Mouse (Mus musculus) layer of hippocampus, adult 9-10 months (tissue): ENCODE measurements at regions not wholly inside any gene's neighbourhood (a gene's known extent, or its start where the extent isn't known, plus 50 kb on each side); places are given as distances from the start of the nearest gene placed in this dataset.

Experiments used
- DNase-seq: peaks from one replicate; pipeline ENCODE4 v3.0.0; 2022; ENCODE audit warnings: low spot score

DNA sequence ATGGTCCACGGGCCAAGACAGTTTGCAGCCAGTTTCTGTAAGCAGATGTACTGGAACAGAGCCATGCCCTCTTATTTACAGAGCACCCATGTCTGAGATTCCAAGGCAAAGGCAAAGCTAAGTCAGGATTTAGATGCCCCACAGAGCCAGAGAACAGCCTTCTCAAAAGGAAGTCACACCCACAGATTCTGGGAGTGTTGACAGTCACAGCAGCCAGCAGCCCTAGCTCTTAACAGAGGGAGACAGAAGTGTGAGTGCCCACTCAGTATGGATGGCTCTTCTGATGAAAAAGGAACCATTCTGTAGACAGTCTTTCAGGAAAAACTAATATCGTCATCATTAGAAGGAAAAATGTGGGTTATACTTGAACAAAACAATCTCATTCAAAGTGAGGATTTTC lies 446.0 kb upstream of the Intu start:
- DNase-seq, result no peak

DNA sequence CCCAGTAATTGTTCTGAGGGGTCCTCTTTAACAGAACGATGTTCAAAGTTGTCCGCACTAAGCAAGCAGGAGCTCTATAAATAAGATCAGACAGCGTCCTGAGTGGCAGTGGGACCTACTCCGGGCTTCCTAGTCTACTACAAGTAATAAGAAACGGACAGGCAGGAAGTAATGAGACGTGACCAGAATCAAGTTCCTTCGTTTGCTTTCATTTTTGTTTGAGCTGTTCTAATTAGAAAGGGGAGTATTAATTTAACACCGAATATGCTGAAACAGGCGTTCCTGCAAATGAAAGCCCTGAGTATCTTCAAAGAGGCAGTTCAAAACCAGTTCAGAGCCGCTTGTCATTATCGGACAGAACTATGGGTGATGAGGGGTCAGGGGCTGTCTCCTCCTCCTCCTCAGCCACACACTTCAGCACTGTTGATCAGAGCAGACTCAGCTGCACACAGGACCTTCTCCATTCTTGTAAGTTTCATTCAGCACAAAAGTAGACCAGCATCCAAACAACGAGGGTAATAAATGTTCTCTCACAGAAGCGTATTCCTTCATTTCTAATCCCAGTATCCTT lies 439.2 kb upstream of the Intu start:
- DNase-seq, result no peak

DNA sequence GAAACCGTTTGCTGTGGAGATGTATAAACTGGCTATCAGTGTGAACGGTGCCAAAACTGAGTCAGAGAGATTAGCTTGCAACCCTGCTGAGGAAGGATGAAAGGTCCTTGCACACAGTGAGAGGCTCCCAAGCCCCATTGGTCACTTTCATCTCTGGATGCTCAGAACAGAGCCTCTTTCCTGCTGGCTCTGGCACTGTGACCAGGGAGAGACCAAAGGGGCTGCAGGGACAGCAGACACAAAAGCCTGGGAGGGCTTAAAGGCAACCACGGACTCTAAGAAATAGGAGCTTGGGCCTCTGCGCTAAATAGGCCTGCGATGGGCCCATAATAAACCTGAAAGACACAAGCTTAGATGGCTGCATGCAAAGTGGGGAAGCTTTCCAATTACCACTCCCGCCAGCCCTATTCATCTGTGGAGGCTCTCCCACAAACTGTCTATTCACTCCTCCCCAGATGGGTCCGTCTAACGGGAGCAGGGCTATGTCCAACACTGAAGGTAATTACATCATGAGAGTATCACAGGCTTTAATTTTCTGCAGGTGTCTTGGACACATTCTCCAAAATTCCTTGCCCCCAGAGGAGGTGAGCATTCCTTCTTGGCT lies 438.2 kb upstream of the Intu start:
- no peak for DNase-seq

DNA sequence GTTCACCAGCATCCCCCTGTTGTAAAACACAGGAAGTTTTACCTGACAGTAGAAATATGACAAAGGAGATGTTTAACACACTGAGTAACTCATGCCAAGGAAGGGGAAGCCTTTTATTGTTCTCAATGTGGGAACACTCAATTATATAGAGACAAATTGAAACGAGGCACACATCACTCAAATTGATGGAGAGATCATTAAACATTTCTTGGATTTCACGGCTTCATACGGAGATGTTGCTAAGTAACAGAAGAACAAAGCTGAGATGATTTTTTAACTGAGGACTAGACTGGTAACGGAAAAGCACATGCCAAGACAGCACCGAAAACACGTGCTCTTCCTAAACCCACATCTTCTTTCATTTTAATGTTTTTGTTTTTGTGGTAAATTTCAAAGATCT lies 437.0 kb upstream of the Intu start:
- DNase-seq, result no peak

DNA sequence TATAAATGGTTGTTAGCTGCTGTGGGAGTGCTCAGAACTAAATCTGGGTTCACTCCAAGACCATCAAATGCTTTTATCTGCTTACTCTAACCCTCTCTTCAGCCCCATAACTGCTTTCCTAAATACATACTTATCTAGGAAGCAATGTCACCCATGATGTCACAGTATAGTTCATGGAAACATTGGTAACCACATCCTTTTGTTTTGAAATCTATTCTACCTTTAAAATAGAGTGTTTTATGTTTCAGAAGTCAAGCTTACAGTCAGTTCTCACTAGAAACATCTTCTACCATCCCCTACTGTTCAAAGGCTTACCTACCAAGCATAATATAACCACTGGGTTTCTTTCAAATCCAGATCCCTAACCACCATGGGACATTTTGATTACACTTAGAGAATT lies 436.4 kb upstream of the Intu start:
- DNase-seq, result no peak

DNA sequence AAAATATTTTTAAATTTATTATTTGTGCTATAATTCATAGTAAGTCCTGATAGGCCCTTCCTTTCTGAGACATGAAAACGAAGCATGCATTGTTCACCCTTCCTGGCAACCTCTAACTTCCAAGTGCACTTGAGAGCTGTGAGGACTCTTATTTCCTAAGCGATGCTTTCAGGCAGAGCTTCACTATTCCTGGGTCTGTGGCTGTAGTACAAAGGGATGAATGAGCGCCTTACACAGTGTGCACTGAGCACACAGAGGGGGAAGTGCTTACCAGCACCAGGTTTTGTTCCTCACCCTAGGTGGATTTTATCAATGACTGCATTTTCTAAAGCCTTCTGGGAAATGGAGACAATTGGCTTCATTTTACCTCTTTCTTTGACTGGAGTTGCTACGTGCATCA lies 428.4 kb upstream of the Intu start:
- no peak for DNase-seq

DNA sequence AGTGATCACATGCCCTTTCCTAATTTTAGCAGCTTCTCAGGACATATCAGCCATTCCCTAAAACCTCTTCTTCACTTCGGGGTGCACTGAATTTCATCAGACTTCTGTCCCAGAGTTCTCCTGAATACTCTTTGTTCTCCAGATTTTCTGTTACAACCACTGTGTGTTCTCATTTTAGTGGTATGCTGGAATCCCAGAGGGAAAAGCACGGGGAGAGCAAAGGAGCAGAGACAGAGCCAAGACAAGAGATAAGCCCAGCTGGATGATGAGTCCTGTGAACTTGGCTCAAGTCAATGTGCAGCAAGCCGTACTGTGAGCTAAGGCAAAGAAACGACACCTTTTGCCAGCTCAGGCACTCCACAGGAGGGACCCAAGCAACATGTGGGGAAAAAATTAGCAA lies 416.3 kb upstream of the Intu start:
- DNase-seq, result no peak

DNA sequence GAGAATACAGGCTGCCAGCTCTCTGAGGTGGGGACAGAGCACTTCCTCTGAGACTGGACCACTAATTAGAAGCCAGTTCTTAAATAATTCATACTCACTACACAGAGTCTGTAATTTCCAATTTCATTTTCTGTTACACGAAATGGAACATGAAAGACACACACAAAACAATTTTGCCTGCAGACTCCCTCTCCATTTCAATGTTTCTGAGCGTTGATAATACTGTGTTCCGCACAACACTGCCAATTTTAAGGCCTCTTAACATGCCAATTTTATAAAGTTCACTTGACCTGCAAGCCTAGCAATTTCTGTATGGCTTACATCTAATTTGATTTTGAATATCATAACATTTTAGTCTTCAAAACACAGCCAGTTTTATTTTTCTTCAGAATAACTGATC lies 412.5 kb upstream of the Intu start:
- DNase-seq, result no peak

DNA sequence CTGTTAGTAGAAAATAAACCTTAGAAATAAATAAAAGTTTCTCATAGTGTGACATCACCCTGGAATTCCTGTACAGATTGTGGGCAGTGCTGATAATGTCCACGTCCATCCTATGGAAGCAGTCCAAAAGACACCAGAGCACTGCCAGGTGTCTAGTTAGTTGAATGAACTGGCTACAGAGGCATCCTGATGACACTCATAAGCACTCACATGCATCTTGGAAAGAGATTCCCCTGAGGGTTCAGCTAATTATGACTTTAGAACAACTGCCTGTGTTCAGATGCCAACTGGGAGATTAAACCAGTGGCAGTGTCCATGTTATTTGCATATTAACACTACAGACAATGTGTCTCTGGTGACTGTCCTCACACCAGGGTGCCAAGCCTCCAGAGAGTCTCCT lies 411.6 kb upstream of the Intu start:
- DNase-seq, result no peak

DNA sequence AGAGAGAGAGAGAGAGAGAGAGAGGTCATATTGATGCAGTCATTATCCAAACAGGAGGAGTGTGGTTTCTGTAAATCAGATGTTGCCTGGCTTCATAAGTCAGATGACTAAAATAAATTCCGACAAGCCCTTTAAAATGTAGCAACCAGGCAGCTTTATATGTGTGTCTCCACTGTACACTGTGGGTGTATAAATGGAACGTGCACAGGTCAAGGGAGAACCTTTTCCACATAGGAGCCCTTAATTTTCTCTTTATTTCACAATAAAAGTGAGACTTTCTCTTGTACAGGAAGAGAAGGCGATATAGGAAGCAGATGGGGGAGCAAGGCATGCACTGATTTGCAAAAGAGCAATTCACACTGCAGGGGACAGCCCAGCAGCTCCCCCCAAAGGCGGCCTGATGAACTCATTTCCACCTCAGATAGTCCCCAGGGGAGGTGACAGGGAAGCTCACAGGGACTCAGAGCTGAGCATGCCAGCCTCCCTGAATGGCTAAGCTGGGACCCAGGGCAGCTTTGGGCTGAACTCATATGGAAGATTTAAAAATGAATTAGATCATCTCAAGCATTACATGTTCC lies 410.7 kb upstream of the Intu start:
- DNase-seq, result no peak

DNA sequence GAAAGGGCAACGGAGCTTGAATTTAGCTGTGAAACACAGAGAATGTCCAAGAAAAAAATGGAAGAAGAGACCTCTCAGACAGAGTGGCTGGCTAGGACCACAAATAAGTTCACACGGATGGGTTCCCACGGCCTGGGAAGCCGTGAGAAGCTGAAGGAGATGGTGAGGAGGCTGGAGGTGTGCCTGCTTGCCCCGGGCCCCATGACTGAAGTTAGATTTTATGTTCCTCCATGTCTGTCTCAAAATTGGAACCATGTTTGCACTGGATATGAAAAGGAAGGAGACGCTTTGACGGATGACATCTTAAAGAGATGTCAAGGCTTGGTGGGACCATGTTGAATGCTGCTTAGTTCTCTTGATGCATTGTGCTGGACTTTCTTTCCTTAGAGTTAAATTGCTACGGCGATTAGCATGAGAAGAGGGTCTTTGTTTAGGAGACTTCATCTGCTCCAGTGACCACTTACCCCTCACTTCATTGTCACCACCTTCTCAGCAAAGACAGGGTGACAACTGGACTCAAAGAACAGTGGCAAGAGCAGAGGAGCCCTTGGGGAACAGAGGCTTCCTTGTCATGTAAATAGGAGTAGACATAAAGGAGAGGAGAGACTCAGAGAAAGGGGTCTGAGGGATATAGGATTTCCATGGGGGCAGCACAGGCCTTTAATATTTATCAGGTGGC lies 407.4 kb upstream of the Intu start:
- DNase-seq, result no peak

DNA sequence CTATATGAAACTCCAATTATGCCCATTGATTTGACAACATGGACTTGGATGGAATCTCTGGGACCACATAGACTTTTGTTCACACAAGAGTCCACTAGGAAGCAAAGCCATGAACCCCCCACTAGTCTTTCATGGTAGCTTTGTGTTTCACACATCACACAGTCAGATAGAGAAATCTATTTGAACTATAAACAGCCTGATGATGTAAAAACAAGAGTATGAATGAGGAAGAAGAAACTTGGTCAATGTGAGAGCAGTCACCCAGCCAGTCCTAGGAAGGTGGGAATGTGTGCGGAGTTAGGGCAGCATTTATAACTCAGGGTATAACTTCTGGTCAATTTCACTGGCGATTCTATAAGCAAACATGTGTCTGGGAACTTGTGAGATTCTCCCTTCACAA lies 404.2 kb upstream of the Intu start:
- no peak for DNase-seq

DNA sequence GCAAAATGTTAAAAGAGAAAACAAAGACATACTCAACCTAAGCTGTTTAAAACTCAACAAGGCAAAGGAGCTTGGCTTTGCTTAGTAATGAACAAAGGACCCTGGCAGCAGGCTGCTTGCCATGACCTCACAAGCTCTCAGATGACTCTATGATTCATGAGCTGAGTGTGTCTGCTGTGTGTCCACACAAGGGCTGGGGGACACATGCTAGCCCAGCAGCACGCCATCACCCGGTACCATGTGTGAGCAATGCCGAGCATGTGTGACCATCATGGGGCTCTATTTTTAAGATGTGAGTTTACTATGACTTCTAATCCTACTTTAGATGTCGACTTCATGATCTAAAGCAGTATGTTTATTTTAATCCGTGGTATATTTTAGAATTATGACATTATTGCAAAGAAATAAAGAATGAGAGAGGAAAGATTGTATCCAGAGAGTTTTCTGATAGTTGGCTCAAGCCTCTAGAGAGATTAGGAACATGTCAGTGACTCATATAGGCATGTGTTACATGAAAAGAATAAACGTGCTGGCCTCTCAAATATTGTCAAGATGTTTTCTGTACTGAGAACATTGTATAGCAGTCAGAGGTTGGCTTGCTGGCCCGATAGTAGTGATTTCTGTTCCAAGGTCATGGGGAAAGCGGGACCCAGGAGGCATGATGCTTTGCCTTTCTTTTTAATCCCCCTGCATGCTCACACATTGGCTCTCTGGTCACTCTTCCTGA lies 400.1 kb upstream of the Intu start:
- no peak for DNase-seq

DNA sequence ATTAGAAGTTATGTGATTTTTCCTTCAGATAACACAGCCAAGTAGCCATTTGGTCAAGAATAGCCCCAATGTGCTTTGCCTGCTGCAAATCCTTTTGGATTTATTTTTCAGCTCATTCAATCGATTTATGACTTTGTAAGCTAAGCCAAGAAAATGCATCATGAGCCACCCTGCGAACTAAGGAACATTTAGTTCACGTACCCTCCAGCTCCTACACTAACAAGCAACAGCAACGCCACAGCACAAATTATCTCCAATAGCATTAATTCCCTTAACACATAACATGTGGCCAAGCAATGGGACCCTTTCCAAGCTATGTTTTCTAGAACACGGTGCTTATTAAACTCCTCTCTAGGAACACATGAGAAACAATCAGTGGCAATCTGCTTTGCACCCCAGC lies 392.4 kb upstream of the Intu start:
- no peak for DNase-seq

DNA sequence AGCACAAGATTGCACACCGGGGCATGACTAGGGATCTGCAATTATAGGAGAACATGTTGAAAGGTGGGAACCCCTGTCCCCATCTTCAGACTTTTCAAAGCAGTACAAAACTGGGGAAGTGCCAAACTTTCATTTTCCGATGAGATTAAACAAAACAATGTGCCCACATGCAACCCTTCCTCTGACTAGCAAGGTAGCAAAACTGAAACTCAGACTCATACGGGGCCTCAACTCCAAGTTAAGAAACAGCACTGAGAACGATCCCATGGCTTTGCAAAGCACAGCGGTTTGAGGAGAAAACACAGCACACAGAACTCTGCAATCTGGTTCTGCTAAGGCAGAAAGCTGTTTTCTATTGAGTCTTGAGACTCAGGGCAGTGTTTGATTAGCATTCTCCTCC lies 388.9 kb upstream of the Intu start:
- no peak for DNase-seq

DNA sequence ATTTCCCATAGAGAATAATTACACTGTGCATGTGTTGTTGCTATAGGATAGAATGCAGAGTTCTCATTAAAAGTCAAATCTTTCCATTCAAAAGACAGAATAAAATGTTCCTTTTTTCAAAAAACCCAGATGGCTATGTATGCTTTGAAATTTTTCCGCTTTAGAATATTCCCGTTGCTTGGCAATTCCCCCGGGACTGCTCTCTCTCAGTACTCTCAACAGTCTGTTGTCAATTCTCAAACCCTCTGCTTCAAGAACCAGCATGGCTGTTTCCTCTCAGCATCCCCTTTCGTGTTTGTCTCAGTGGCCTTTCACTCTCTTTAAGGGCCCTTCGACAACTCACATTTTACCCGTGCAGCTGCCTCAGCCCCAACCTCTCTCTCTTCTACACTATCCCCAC lies 372.5 kb upstream of the Intu start:
- DNase-seq, result peak; percentile 30

DNA sequence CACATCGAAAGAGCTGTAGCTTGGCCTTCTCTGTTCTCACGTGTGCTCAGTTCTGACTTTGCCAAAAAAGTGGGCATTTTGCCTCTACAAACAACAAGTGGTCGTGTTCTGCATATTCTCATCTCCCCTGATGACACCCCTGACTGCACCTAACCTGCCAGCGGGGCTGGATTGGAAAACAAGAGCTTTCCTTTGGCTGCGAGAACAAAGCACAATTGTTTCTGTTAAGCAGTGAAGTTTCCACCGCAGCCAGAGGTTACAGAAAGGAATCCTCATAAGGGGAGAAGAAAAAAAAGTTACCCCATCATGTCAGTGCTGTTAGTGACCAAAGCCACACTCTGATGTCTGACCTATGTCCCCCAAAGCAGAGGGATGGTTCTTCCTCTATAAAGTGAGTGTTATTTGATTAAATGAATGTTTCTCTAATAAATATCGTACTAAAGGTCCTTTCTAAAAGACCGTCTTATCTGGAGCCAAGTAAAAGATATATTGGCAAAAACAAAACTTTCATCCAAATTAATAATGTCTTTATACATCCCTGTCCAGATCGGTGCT lies 371.4 kb upstream of the Intu start:
- no peak for DNase-seq

DNA sequence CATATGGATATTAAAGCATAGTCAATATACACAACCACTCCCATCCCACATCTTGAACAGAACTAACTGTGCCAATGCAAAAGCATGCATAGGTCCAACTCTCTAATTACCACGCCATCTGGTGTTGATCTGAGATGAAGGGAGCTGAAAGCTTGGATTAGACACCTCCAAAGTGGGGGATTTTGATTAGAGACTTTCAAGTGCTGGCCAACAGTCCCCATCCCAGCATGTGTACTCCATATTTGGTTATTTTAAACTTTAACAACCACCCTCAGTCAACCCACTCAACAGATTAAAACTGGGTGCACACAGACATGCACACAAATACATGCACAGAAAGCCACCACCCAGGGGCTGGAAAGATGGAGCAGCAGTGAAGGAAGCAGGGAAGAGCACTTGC lies 366.9 kb upstream of the Intu start:
- no peak for DNase-seq

DNA sequence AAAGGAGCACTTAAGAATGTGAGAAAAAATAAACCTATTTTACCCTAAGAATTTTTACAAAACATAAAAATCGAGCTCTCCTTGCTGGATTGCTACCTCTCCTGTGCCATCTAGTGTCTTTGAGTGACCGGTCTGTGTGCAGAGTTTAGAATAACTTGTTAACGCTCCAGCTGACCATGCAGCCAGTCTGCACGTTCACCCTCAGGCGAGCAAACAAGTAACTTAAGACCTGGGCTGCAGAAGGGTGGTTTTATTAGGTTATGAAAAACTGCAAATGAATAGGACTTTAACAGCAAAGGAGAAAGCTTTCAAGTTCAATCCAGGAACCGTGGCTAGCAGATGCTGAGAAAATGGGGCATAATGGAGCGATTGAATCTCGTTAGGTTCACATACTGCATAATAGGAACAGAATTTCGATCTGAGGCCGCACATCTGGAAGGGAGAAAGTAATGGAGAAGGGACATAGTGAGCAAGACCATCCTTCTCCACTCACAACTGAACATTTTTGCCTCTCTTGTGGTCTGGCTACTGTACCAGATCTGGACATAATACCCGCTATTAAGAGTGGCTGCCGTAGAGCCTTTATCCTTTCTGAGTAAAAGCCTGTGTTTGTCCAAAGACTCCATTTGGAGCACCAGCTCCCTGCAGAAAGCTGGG lies 363.0 kb upstream of the Intu start:
- no peak for DNase-seq

DNA sequence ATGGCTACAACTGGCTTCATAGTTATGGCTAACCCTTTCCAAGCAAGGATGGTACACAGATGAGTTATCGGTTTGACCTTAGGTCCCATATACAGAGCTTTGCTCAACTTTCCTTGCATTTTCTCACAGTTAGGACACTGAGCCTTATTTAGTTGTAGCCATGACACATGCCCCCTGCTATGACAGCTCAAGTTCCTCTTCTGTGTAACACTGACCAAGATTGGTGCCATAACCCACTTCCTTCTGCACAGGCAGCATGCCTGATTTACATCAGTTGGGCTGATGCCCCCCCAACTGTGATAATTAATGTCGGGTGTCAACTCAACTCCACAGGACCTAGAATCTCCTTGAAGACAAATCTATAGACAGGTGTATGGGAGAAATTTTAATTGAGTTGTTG lies 361.5 kb upstream of the Intu start:
- DNase-seq, result no peak

DNA sequence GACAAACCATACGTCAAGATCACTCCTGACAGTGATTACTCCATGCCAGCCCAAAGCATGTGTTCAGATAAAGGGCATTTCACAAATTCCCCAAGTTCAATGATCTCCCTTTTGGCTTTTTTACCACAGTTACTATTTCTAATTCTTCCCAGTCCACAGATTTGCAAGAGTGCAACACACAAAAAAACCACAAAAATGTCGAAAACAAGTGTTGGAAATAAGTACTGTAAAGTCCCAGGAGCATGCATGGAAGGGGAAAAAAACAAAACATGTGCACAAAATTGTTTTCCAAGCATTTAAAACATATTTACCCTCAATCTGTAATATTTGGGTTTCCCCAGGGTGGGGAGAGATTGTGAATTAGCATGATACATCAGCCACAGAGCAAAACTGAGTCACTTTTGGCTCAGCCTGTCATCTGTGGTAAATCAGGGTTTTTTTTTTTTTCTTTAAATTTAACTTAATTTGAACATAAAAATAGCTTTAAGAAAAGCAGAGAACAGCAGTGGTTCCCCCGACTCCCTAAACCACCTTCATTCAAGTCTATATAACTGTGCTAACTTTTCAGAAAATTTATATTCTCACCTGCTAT lies 351.3 kb upstream of the Intu start:
- no peak for DNase-seq
